Mouse (Mus musculus) liver, adult 10 weeks (tissue): ENCODE results near the gene Ube2e1. TPM values are rescaled to one million over a fixed set of nuclear protein-coding genes. Genes with fewer than 3 reads are reported as not detected.

Experiments
- polyA plus RNA-seq: library from polyadenylated mRNA; stranded (reverse); fragments of 350-450 nt; fragmentation: Illumina TruSeq; extraction: RNeasy Lipid Tissue Mini Kit (QIAGEN cat#74804); gene quantifications from one replicate; pipeline ENCODE4 v1.2.3, GENCODE M21; 2014; ENCODE audit warnings: low read depth, low replicate concordance

Gene Ube2e1
- polyA plus RNA-seq: 137 TPM

DNA sequence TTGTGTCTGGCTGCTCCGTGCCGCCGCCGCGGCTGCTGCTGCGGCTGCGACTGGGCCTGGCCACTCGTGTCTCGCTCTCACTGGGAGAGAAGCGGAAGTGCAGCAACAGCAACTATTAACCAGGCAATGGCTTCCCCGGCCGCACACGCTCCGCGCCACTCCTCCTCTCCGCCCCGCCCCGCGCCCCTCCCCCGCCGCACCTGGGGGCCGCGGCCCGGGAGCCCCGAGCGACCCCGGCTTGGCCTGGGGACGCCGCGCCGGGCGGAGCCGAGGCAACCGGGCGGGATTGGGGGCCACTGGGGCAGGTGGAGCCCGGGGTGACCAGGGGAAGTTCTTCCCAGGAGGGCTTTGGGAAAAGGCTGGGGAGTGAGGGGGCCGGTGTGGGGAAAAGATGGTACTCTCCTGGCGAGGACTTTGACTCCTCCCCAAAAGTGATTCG lies at the start of gene Ube2e1:
TSS of gene Ube2e1 (minus strand) at position 167 of the 439 bp plus-strand sequence.

DNA sequence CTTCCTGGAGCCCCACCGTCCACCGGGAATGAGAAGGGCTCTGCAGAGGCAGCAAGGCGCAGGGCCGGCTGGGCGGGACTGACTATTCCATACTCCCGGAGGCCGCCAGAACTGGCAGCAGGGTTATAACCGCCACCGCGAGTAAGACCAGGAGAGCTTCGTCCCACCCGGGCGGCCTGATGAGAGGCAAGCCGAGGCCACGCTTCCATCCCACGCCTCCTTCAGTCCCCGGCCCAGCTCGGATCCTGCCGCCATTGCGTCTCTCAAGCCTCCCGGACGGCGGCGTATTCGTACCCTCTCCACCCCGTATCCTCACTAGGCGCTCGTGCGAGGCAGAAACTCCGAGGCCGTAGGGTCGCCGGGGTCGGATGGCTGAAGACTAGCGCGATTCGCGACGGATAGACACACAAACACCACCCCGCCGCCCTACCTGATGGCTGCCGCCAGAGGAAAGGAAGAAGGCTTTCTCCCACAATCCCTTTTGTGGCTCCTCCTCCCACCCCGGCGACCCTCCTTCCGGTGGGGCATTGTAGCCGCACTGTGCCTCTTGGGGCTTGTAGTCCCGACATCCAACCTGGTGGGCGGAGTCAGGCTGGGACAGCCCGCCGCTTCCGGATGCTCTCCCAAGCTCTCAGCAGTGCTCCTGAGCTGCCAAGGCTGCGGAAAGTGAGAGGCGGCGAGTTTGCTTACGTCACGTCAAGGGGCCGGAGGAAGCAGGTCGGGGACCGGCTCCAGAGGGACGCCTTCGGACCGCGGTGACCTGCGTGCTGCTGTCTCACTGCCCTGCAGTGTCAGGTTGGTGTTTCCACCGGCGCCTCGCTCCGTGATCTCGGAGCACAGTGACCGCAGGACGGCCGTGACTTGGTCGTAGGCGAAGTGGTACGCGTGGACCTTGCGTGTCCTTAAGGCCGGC lies 60.9 kb downstream of the Ube2e1 start, which contains the start of the genes Nkiras1 and Rpl15:
TSS of gene Nkiras1 (plus strand) at position 608 of the 913 bp plus-strand sequence.
TSS of gene Rpl15 (minus strand) at position 863 of the 913 bp plus-strand sequence.

DNA sequence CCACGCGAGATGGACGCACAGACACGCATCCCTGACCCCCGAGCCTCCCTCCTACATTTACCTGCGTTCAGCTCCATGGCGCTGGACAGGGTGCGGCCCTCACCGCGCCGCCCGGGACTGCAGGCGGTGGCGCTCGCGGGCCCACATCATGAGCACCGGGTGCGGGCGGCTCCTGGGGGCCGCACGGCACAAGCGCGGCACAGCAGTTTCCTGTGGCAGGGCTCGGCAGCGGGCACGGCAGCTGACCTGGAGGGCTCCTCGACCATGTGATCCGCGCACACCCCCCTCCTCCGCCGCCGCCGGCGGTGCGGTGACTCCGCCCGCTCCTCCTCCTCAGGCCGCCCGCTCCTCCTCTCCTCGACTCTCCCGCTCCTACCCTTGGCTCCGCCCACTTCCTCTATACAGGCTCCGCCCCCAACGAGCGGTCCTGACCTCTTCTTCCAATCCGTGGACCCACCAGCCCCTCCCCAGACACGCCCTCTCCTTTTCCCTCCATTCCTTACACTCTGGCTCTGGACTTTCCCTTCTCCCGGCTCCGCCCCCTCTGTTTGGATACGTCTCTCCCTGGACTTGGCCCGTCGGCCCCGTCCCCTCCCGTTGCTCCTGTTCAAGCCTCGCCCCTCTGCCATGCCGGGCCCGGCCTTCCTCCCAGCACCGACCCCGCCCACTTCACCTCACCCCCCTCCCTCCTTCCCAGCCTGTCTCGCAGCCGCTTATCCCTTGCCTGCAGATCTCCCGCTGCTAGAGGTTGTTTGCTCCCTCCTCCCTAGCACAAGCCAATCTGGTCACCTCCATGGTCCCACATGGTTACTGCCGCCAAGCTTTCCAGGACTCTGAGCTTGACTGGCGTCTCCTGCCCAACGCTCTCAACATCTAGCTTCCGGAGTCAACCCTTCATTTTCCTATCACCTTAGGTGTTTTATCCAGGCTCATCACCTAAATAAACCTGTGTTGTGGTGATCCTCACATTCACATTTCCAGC lies 92.6 kb downstream of the Ube2e1 start, which contains the start of gene Nr1d2:
TSS of gene Nr1d2 (minus strand) at position 378 of the 982 bp plus-strand sequence.

Other genes starting within 250 kb of the Ube2e1 start
- 75.1 TPM for gene Nr1d2, start 92.7 kb downstream of the Ube2e1 start, polyA plus RNA-seq
- gene Nkiras1, start 60.7 kb downstream of the Ube2e1 start, polyA plus RNA-seq: 30.9 TPM
- 203 TPM for gene Rpl15, start 60.5 kb downstream of the Ube2e1 start, polyA plus RNA-seq